Comparison of ENCODE assay signal across 18 mouse cellular contexts in the genomic region with DNA sequence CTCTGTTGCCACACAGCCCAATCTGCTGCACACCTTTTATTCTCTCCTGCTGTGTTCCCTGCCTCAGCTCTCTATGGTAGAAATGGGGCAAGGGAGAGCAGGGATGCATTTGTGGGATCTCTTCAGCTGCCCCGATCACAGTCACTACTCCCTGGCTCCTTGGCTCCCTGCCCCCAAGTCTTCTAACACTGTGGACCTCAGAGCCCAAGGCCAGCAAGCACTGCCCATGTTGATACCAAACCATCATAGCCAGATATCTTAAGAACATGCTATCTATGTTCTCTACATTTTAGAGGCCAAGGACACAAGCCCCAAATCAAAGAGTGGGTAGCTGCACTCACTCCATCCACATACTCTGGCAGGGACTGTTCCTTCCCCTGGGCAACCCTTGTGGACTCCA.
DNase-seq lines count a peak whose midpoint lies in the region; ATAC-seq lines count a peak whose summit lies in the region.
"Had no signal": no experiment of that assay in that cellular context is flagged by ENCODE, and none has a peak within 500 bp of the region (broad histone marks: within the 10 kb centered on the region; RNA-seq: fewer than 3 reads in every experiment).

No protein-coding gene starts in this region.

- no peak overlapping the region for H3K9ac ChIP-seq in heart, embryonic 11.5 days (ENCODE audit: low read depth, low read length)
- H3K9ac ChIP-seq: embryonic facial prominence, embryonic 12.5 days; forebrain, embryonic 12.5 days; forebrain, postnatal 0 days had no signal

- H3K4me2 ChIP-seq in heart, embryonic 11.5 days = peak overlapping the region; percentile 53; the same call in 1 of the 2 replicates

- no peaks in the 10 kb centered on the region for H3K9me3 ChIP-seq in heart, embryonic 11.5 days (replicated peaks; ENCODE audit: control insufficient read depth, low read length)
- no peaks in the 10 kb centered on the region for H3K9me3 ChIP-seq in megakaryocyte, embryonic 14.5 days
- H3K9me3 ChIP-seq: embryonic facial prominence, embryonic 12.5 days; forebrain, embryonic 12.5 days had no signal

- H3K27me3 ChIP-seq in heart, embryonic 11.5 days (ENCODE audit: control insufficient read depth, insufficient read depth, low read length) = no peaks in the 10 kb centered on the region
- H3K27me3 ChIP-seq in megakaryocyte, embryonic 14.5 days (replicated peaks) = peaks cover 81% of the 10 kb centered on the region

- 44% methylated on average over 1 of the region's 1 CpGs for WGBS in heart, embryonic 11.5 days (ENCODE audit: insufficient replicate concordance)

- no peak overlapping the region for H3K27ac ChIP-seq in heart, embryonic 11.5 days (ENCODE audit: low read depth, low read length)
- H3K27ac ChIP-seq: embryonic facial prominence, embryonic 12.5 days; forebrain, embryonic 12.5 days had no signal

- no peak for DNase-seq in heart, postnatal 25 days (ENCODE audit: low spot score)
- peak; percentile 48 for DNase-seq in ovary, postnatal 36 days (ENCODE audit: low spot score)
- no peak for DNase-seq in ovary, postnatal 10 days (ENCODE audit: low spot score)
- peak; percentile 76 for DNase-seq in testis, postnatal 14 days (ENCODE audit: low spot score)
- DNase-seq in thymus, postnatal 0 days (ENCODE audit: low spot score) = no peak
- DNase-seq: cerebellum, adult 2 months; forebrain, postnatal 0 days; gastrocnemius, postnatal 25 days; heart, postnatal 10 days had no signal

- ATAC-seq in heart, embryonic 11.5 days (replicated peaks; ENCODE audit: insufficient number of reproducible peaks, low FRiP score, low TSS enrichment) = no peak
- ATAC-seq in megakaryocyte, adult 5-6 weeks (ENCODE audit: poor library complexity, severe bottlenecking) = no peak
- ATAC-seq: activated CD4-positive, CD25-positive, alpha-beta regulatory T cell, adult 4 months; forebrain, postnatal 0 days; hindbrain, embryonic 16.5 days; inflammation-experienced regulatory T-cells, adult 6 months; Patski had no signal

- H3K4me3 ChIP-seq in heart, embryonic 11.5 days (ENCODE audit: low read depth, low read length) = no peak overlapping the region
- peak overlapping the region; percentile 82 for H3K4me3 ChIP-seq in megakaryocyte, embryonic 14.5 days (replicated peaks)
- H3K4me3 ChIP-seq: embryonic facial prominence, embryonic 12.5 days had no signal

- intact Hi-C loops in heart, postnatal 25 days (cut with DNase I) = no loop called here

- no peaks in the 10 kb centered on the region for H3K36me3 ChIP-seq in heart, embryonic 11.5 days (ENCODE audit: control insufficient read depth, insufficient read depth, low read length)
- no peaks in the 10 kb centered on the region for H3K36me3 ChIP-seq in megakaryocyte, embryonic 14.5 days (replicated peaks; ENCODE audit: low read length)
- H3K36me3 ChIP-seq: embryonic facial prominence, embryonic 12.5 days; forebrain, embryonic 12.5 days had no signal

- H3K4me1 ChIP-seq in heart, embryonic 11.5 days (ENCODE audit: control insufficient read depth, insufficient read depth, low read length) = peaks cover 2% of the 10 kb centered on the region; the same call in 1 of the 2 replicates
- peaks cover 9% of the 10 kb centered on the region; the same call in 1 of the 2 replicates for H3K4me1 ChIP-seq in megakaryocyte, embryonic 14.5 days

Comparison
In these comparisons a context has a peak if more than half of its experiments do, and no peak if none do; other contexts are left out.
1. DNase-seq: peak in ovary, postnatal 36 days (single experiment) and testis, postnatal 14 days (single experiment); none in heart, postnatal 25 days (single experiment), ovary, postnatal 10 days (single experiment) and thymus, postnatal 0 days (single experiment).